Mouse (Mus musculus) gonadal fat pad, adult 2 months (tissue): Measurements from ENCODE around the gene Mup7. TPM values are rescaled to one million over a fixed set of nuclear protein-coding genes. Genes with fewer than 3 reads are reported as not detected.
"Not testable (repeated sequence)": the region's sequence is repeated elsewhere in the genome, so short reads cannot be mapped to it uniquely, and the experiment has no call there.

Source experiments
- DNase-seq: peaks from one replicate; pipeline ENCODE4 v3.0.0-alpha.2; 2012; ENCODE audit warnings: low read depth
- polyA plus RNA-seq: library from polyadenylated mRNA; depleted of rRNA; stranded (reverse); fragments of >200 nt; gene quantifications from 2 replicates; pipeline ENCODE4 v1.2.3, GENCODE M21; 2012; rRNA removed

Mup7 gene
- polyA plus RNA-seq = not detected in 2 replicates

DNA sequence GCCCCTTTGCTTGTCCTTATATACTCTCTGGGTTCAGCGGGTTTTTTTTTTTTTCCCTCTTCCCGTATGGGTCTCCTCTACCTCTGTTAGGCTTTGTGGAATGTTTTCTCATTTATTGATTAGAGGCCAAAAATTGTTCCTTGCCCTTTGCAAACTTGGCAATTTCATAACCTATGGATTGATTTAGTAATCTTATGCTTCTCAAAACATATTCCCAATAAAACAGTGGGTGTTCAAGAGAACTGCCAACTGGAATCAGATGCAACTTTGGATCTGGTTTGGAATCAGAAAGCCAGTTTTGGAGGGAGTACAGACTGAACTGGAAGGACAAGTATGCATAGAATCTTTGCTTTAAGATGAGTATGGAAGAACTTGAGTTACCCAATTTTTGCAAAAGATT, at the start of gene Mup7:
Gene Mup7 (minus strand): TSS at position 101 of the 400 bp plus-strand sequence.
- not testable (repeated sequence) for DNase-seq

GRCm38 (mm10) chr4:60079865-60080264, 9.6 kb upstream of the Mup7 start:
- not testable (repeated sequence) for DNase-seq

GRCm38 (mm10) chr4:60029334-60030111, 40.8 kb downstream of the Mup7 start:
- DNase-seq = not testable (repeated sequence)

DNA sequence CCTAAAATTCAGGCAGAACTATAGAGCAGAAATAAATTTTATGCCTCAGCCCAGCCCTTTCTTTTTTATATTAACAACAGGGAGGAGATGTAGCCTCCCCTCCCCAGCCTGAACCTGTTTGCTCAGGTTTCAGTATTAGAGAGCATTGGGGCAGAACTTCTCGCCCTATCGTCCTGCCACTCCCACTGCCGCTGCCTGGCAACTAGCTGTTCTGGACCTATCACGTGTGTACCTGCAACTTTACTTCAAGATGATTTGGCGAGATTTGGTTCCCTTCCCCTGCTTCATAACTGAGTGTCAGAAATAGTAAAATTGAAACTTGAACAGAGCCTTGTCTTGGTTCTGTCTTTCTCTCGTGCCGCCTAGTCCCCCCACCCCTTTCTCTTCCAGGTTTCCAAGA, 50.1 kb downstream of the Mup7 start:
- not testable (repeated sequence) for DNase-seq

Other genes starting within 250 kb of the Mup7 start
- gene Slc46a2, start 155.4 kb downstream of the Mup7 start, polyA plus RNA-seq = 10.6 and 15.8 TPM in 2 replicates
- gene Mup4, start 109.8 kb downstream of the Mup7 start, polyA plus RNA-seq = 0.23 and 0.69 TPM in 2 replicates
- 2.3 and 2.4 TPM in 2 replicates for gene Mup6, start 106.2 kb downstream of the Mup7 start, polyA plus RNA-seq
- not detected in 2 replicates for gene Mup2, start 83.8 kb upstream of the Mup7 start, polyA plus RNA-seq
- not detected in 2 replicates for gene Mup8, start 152.1 kb upstream of the Mup7 start, polyA plus RNA-seq